Mouse (Mus musculus): Measurements from ENCODE around the gene Rab11fip4. TPM values are rescaled to one million over a fixed set of nuclear protein-coding genes. Genes with fewer than 3 reads are reported as not detected.
A peak's percentile ranks its signal among the peaks of the same experiment; 100 is the strongest.
"Not testable (repeated sequence)": the region's sequence is repeated elsewhere in the genome, so short reads cannot be mapped to it uniquely, and the experiment has no call there.

Rab11fip4 gene
- polyA plus RNA-seq, 1 experiment: 0.03 TPM

DNA sequence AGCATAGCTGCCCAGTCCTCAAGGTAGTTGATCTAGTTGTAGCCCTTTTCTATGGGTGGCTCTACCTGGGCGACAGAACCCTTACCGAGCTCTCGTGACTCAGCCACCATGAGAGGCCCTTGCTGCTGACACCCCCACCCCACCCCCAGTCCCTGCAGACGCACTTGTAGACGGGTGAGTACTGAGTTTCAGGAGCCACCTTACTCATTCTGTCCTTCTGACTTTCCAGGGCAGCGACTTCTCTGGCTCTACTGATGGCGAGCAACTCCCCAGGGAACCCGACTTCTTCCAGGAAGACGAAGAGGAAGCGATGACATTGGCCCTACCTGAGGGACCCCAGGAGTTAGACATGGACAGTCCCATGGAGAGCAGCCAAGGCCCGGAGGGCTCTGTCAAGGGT is 89.5 kb downstream of the Rab11fip4 start:
- H3K9me3 ChIP-seq: no peaks in the 10 kb centered on the region
- H3K36me3 ChIP-seq (replicated peaks; ENCODE audit: low read length): no peaks in the 10 kb centered on the region
- peaks cover 91% of the 10 kb centered on the region for H3K27me3 ChIP-seq (replicated peaks)
- TF ChIP-seq GATA1 (IDR thresholded peaks at IDR 0.05; ENCODE audit: borderline replicate concordance, low read length) (no peak), FLI1 (IDR thresholded peaks at IDR 0.05; ENCODE audit: low read length) (no peak)
- H3K4me1 ChIP-seq: peaks cover 3% of the 10 kb centered on the region; the same call in 1 of the 2 replicates
- H3K4me3 ChIP-seq (replicated peaks): no peak overlapping the region

DNA sequence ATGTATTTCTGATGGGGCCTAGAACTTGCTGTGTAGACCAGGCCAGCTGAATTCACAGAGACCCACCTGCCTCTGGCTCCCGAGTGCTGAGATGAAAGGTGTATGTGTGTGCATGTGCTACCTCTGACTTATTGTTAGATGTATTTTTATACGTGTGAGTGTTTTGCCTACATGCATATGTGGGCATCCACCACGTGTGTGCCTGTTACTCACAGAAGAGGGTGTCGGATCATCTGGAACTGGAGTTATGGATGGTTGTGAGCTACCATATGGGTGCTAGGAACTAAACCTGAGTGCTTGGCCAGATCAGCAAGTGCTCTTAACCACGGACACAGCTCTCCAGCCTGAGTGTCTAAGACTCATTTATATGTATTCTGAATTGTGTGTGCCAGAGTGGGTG is 90.2 kb downstream of the Rab11fip4 start:
- Histone ChIP-seq H3K9me3 (no peaks in the 10 kb centered on the region), H3K4me1 (peaks cover 9% of the 10 kb centered on the region; the same call in 1 of the 2 replicates)

GRCm38 (mm10) chr11:79681798-79682197 is 90.8 kb downstream of the Rab11fip4 start:
- no peaks in the 10 kb centered on the region for H3K36me3 ChIP-seq (replicated peaks; ENCODE audit: low read length)
- no peak overlapping the region for H3K4me3 ChIP-seq (replicated peaks)
- H3K9me3 ChIP-seq: no peaks in the 10 kb centered on the region
- H3K27me3 ChIP-seq (replicated peaks): peaks cover 87% of the 10 kb centered on the region
- peaks cover 15% of the 10 kb centered on the region for H3K4me1 ChIP-seq
- TF ChIP-seq GATA1 (IDR thresholded peaks at IDR 0.05; ENCODE audit: borderline replicate concordance, low read length) (no peak), FLI1 (IDR thresholded peaks at IDR 0.05; ENCODE audit: low read length) (no peak)

More for the DNA sequence above, 90.2 kb downstream of the Rab11fip4 start:
- Histone ChIP-seq H3K36me3 (replicated peaks; ENCODE audit: low read length) (no peaks in the 10 kb centered on the region), H3K27me3 (replicated peaks) (peaks cover 91% of the 10 kb centered on the region), H3K4me3 (replicated peaks) (no peak overlapping the region)
- TF ChIP-seq FLI1 (IDR thresholded peaks at IDR 0.05; ENCODE audit: low read length) (no peak), GATA1 (IDR thresholded peaks at IDR 0.05; ENCODE audit: borderline replicate concordance, low read length) (no peak)

GRCm38 (mm10) chr11:79685109-79685508 is 94.1 kb downstream of the Rab11fip4 start:
- Histone ChIP-seq H3K27me3 (replicated peaks) (peaks cover 63% of the 10 kb centered on the region), H3K36me3 (replicated peaks; ENCODE audit: low read length) (no peaks in the 10 kb centered on the region), H3K4me3 (replicated peaks) (no peak overlapping the region), H3K4me1 (peaks cover 17% of the 10 kb centered on the region), H3K9me3 (0 out of 2 replicates have a peak, but pooled peaks cover under 1% of the 10 kb centered on the region)
- no peak for TF ChIP-seq FLI1 (IDR thresholded peaks at IDR 0.05; ENCODE audit: low read length)
- no peak for TF ChIP-seq GATA1 (IDR thresholded peaks at IDR 0.05; ENCODE audit: borderline replicate concordance, low read length)

- Histone ChIP-seq H3K27me3 (replicated peaks) (peaks cover 63% of the 10 kb centered on the region), H3K4me3 (replicated peaks) (peak overlapping the region; percentile 2), H3K9me3 (0 out of 2 replicates have a peak, but pooled peaks cover 3% of the 10 kb centered on the region), H3K4me1 (peaks cover 17% of the 10 kb centered on the region), H3K36me3 (replicated peaks; ENCODE audit: low read length) (no peaks in the 10 kb centered on the region)
- TF ChIP-seq FLI1 (IDR thresholded peaks at IDR 0.05; ENCODE audit: low read length): no peak
- no peak for TF ChIP-seq GATA1 (IDR thresholded peaks at IDR 0.05; ENCODE audit: borderline replicate concordance, low read length)
Measured at GRCm38 (mm10) chr11:79686501-79687121, 95.6 kb downstream of the Rab11fip4 start.

GRCm38 (mm10) chr11:79689916-79690315 is 98.9 kb downstream of the Rab11fip4 start:
- Histone ChIP-seq H3K4me3 (replicated peaks) (no peak overlapping the region), H3K36me3 (replicated peaks; ENCODE audit: low read length) (no peaks in the 10 kb centered on the region), H3K27me3 (replicated peaks) (peaks cover 61% of the 10 kb centered on the region), H3K4me1 (peaks cover 22% of the 10 kb centered on the region), H3K9me3 (0 out of 2 replicates have a peak, but pooled peaks cover 3% of the 10 kb centered on the region)
- TF ChIP-seq GATA1 (IDR thresholded peaks at IDR 0.05; ENCODE audit: borderline replicate concordance, low read length): no peak
- no peak for TF ChIP-seq FLI1 (IDR thresholded peaks at IDR 0.05; ENCODE audit: low read length)

- Histone ChIP-seq H3K9me3 (0 out of 2 replicates have a peak, but pooled peaks cover 3% of the 10 kb centered on the region), H3K4me3 (replicated peaks) (no peak overlapping the region), H3K4me1 (peaks cover 16% of the 10 kb centered on the region), H3K27me3 (replicated peaks) (peaks cover 56% of the 10 kb centered on the region), H3K36me3 (replicated peaks; ENCODE audit: low read length) (no peaks in the 10 kb centered on the region)
- TF ChIP-seq FLI1 (IDR thresholded peaks at IDR 0.05; ENCODE audit: low read length) (no peak), GATA1 (IDR thresholded peaks at IDR 0.05; ENCODE audit: borderline replicate concordance, low read length) (no peak)
Measured at GRCm38 (mm10) chr11:79691513-79691912, 100.5 kb downstream of the Rab11fip4 start.

DNA sequence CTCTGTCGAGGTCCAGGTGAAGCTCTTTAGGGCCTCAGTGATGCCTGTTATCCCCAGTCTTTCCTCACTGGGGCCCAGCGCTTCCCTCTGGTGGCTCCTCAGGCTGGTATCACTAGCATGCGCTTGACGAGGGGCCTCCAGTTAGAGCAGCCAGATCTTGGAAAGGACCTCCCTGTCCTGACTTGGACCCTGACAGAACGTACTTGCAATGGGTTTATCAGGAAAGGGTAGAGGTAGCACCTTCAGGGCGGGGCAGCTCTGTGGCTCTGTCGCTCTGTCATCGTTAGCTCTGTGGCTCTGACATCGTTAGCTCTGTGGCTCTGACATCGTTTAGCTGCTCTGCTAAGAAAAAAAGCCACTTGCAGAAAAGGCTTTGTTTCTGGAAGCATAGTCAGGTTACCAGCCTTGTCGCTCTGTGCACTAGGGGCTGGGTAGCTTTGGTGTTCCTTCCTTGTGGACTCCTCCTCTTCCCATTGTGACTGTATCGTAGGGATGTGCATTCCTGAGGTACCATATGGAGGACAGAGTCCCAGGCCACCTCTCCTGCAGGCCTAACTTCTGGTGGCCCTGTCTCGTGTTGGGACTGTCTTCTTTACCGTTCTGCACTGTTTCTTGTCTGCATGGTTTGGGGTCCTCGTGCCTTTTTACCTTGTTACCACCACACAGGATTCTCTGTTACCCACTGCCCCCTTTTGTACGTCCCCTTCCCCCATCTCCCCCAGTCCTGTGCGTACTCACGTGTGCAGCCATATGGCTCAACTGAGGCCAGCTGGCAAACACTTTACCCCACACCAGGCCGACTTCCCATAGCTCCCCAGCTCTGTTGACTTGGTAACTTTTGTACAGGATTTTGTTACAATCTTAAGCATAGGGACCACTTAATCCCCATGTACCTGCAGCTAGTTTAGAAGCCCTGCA is 105.6 kb downstream of the Rab11fip4 start:
- Histone ChIP-seq H3K9me3 (no peaks in the 10 kb centered on the region), H3K4me1 (peaks cover 15% of the 10 kb centered on the region), H3K27me3 (replicated peaks) (peaks cover 43% of the 10 kb centered on the region), H3K4me3 (replicated peaks) (no peak overlapping the region), H3K36me3 (replicated peaks; ENCODE audit: low read length) (peaks cover 20% of the 10 kb centered on the region)
- TF ChIP-seq GATA1 (IDR thresholded peaks at IDR 0.05; ENCODE audit: borderline replicate concordance, low read length) (no peak), FLI1 (IDR thresholded peaks at IDR 0.05; ENCODE audit: low read length) (no peak)

GRCm38 (mm10) chr11:79698071-79698470 is 107.1 kb downstream of the Rab11fip4 start:
- peaks cover 29% of the 10 kb centered on the region for H3K27me3 ChIP-seq (replicated peaks)
- no peak for TF ChIP-seq GATA1 (IDR thresholded peaks at IDR 0.05; ENCODE audit: borderline replicate concordance, low read length)
- TF ChIP-seq FLI1 (IDR thresholded peaks at IDR 0.05; ENCODE audit: low read length): no peak
- H3K4me3 ChIP-seq (replicated peaks): no peak overlapping the region
- peaks cover 28% of the 10 kb centered on the region for H3K4me1 ChIP-seq
- H3K36me3 ChIP-seq (replicated peaks; ENCODE audit: low read length): peaks cover 27% of the 10 kb centered on the region
- H3K9me3 ChIP-seq: no peaks in the 10 kb centered on the region

DNA sequence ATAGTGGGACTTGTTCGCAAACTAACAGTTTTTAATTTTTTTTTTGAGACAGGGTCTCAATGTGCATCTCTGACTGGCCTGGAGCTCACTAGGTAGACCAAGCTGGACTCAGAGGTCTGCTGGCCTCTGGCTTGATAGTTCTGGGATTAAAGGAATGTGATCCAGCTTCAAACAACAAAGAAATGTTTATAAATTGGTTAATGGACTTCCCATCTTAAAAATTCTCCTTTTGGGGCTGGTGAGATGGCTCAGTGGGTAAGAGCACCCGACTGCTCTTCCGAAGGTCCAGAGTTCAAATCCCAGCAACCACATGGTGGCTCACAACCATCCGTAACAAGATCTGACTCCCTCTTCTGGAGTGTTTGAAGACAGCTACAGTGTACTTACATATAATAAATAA is 107.5 kb downstream of the Rab11fip4 start:
- peaks cover 33% of the 10 kb centered on the region for H3K4me1 ChIP-seq

More for the DNA sequence above, 107.5 kb downstream of the Rab11fip4 start:
- Histone ChIP-seq H3K27me3 (replicated peaks) (peaks cover 25% of the 10 kb centered on the region), H3K36me3 (replicated peaks; ENCODE audit: low read length) (peaks cover 27% of the 10 kb centered on the region)
- H3K9me3 ChIP-seq; H3K4me3 ChIP-seq (replicated peaks): not testable (repeated sequence)

Data from megakaryocyte, embryonic 14.5 days (primary cell).